Mouse (Mus musculus) MEL (cell line): ENCODE results near the gene Otop3. TPM values are rescaled to one million over a fixed set of nuclear protein-coding genes. Genes with fewer than 3 reads are reported as not detected.

ENCODE experiments used
- DNase-seq: peaks from one replicate; pipeline ENCODE4 v3.0.0; 2011; ENCODE audit warnings: low read depth, low spot score
- H3K27ac ChIP-seq: 2 replicates; pipeline ENCODE4 v1.5.1; 2012; ENCODE audit warnings: low read depth, mild to moderate bottlenecking, control low read depth, low read length, moderate library complexity; ENCODE audit not compliant: control insufficient read depth
- H3K27me3 ChIP-seq, 2 experiments: fragments of 150-350 bp in 1 of 2; sonication (generic) in 1 of 2; 2 replicates each; pipeline ENCODE4 v1.6.1; 2012; ENCODE audit warnings: low read length in 2 of 2, mild to moderate bottlenecking in 2 of 2, improper control_type of control experiment in 1 of 2, moderate library complexity in 1 of 2; ENCODE audit not compliant: insufficient read depth in 2 of 2, control insufficient read depth in 1 of 2
- H3K36me3 ChIP-seq, 2 experiments: 2 replicates each; pipeline ENCODE4 v1.6.1; 2012 to 2014; ENCODE audit warnings: low read length in 2 of 2, improper control_type of control experiment in 1 of 2, inconsistent platforms in 1 of 2, mild to moderate bottlenecking in 1 of 2; ENCODE audit not compliant: insufficient read depth in 2 of 2, control insufficient read depth in 1 of 2
- H3K4me1 ChIP-seq, 2 experiments: fragments of 150-350 bp in 1 of 2; sonication (generic) in 1 of 2; 2 replicates each; pipeline ENCODE4 v1.6.1; 2012; ENCODE audit warnings: low read length in 2 of 2, improper control_type of control experiment in 1 of 2, mild to moderate bottlenecking in 1 of 2; ENCODE audit not compliant: insufficient read depth in 2 of 2, control insufficient read depth in 1 of 2
- H3K4me3 ChIP-seq, 2 experiments: fragments of 150-350 bp in 1 of 2; sonication (generic) in 1 of 2; 2 replicates each; pipeline ENCODE4 v1.5.1; 2012; ENCODE audit warnings: low read depth in 2 of 2, low read length in 2 of 2, mild to moderate bottlenecking in 2 of 2, moderate library complexity in 2 of 2, control low read depth in 1 of 2, improper control_type of control experiment in 1 of 2; ENCODE audit not compliant: control insufficient read depth in 1 of 2, insufficient read depth in 1 of 2
- H3K79me2 ChIP-seq: 2 replicates; pipeline ENCODE4 v1.6.1; 2012; ENCODE audit warnings: mild to moderate bottlenecking, low read length, moderate library complexity; ENCODE audit not compliant: control insufficient read depth, poor library complexity, insufficient read depth
- H3K9ac ChIP-seq: 2 replicates; pipeline ENCODE4 v1.6.1; 2012; ENCODE audit warnings: low read depth, mild to moderate bottlenecking, control low read depth, low read length, moderate library complexity; ENCODE audit not compliant: control insufficient read depth, poor library complexity, severe bottlenecking
- H3K9me3 ChIP-seq: fragments of 150-350 bp; sonication (generic); replicated peaks from 2 replicates; pipeline ENCODE4 v1.6.1; 2012; ENCODE audit warnings: mild to moderate bottlenecking, low read length, improper control_type of control experiment, moderate library complexity; ENCODE audit not compliant: insufficient read depth
- BHLHE40 ChIP-seq: IDR thresholded peaks from 2 replicates; pipeline ENCODE4 v1.6.1; 2012; ENCODE audit warnings: low read depth, mild to moderate bottlenecking, inconsistent platforms, low read length, improper control_type of control experiment, borderline replicate concordance
- CTCF ChIP-seq, 3 experiments: IDR thresholded peaks in 2 of 3; conservative IDR thresholded peaks in 1 of 3; 2 replicates each; pipeline ENCODE4 v1.5.1; 2011 to 2012; ENCODE audit warnings: low read length in 3 of 3, low read depth in 2 of 3, mild to moderate bottlenecking in 2 of 3, improper control_type of control experiment in 1 of 3, inconsistent platforms in 1 of 3, mixed read lengths in 1 of 3, moderate library complexity in 1 of 3; ENCODE audit not compliant: control insufficient read depth in 1 of 3, insufficient read depth in 1 of 3, poor library complexity in 1 of 3, severe bottlenecking in 1 of 3
- E2F4 ChIP-seq: IDR thresholded peaks from 2 replicates; pipeline ENCODE4 v1.6.1; 2011; ENCODE audit warnings: low read depth, low read length, improper control_type of control experiment, borderline replicate concordance
- ELF1 ChIP-seq: IDR thresholded peaks from 2 replicates; pipeline ENCODE4 v1.6.1; 2014; ENCODE audit warnings: low read depth, mild to moderate bottlenecking, inconsistent platforms, low read length, improper control_type of control experiment, moderate library complexity
- GATA1 ChIP-seq: IDR thresholded peaks from 2 replicates; pipeline ENCODE4 v1.6.1; 2011; ENCODE audit warnings: low read depth, low read length, improper control_type of control experiment
- HCFC1 ChIP-seq: IDR thresholded peaks from 2 replicates; pipeline ENCODE4 v1.6.1; 2012; ENCODE audit warnings: low read depth, mild to moderate bottlenecking, inconsistent platforms, low read length, improper control_type of control experiment, moderate library complexity
- JUND ChIP-seq: IDR thresholded peaks from 2 replicates; pipeline ENCODE4 v1.6.1; 2011; ENCODE audit warnings: low read depth, mild to moderate bottlenecking, improper control_type of control experiment, low read length
- KAT2A ChIP-seq: conservative IDR thresholded peaks from 2 replicates; pipeline ENCODE4 v1.6.1; 2012; ENCODE audit warnings: low read depth, low read length, improper control_type of control experiment, inconsistent platforms
- MAX ChIP-seq: IDR thresholded peaks from 2 replicates; pipeline ENCODE4 v1.6.1; 2011; ENCODE audit warnings: low read length, improper control_type of control experiment
- MAZ ChIP-seq: IDR thresholded peaks from 2 replicates; pipeline ENCODE4 v1.6.1; 2012; ENCODE audit warnings: low read depth, mild to moderate bottlenecking, inconsistent platforms, low read length, improper control_type of control experiment
- MXI1 ChIP-seq: IDR thresholded peaks from 2 replicates; pipeline ENCODE4 v1.6.1; 2011; ENCODE audit warnings: mild to moderate bottlenecking, low read depth, low read length, improper control_type of control experiment
- MYB ChIP-seq: IDR thresholded peaks from 2 replicates; pipeline ENCODE4 v1.6.1; 2011; ENCODE audit warnings: mild to moderate bottlenecking, low read depth, low read length, improper control_type of control experiment
- MYC ChIP-seq: IDR thresholded peaks from 2 replicates; pipeline ENCODE4 v1.6.1; 2011; ENCODE audit warnings: low read depth, mild to moderate bottlenecking, low read length, improper control_type of control experiment, moderate library complexity
- NRF1 ChIP-seq: IDR thresholded peaks from 2 replicates; pipeline ENCODE4 v1.6.1; 2014; ENCODE audit warnings: low read depth, mild to moderate bottlenecking, inconsistent platforms, low read length, improper control_type of control experiment, moderate library complexity; ENCODE audit not compliant: poor library complexity, insufficient read depth, severe bottlenecking
- POLR2AphosphoS2 ChIP-seq: IDR thresholded peaks from 2 replicates; pipeline ENCODE4 v1.6.1; 2011; ENCODE audit warnings: low read length, improper control_type of control experiment
- POLR2AphosphoS5 ChIP-seq: IDR thresholded peaks from 2 replicates; pipeline ENCODE4 v1.6.1; 2012; ENCODE audit warnings: low read depth, borderline replicate concordance, mild to moderate bottlenecking, inconsistent platforms, low read length, moderate library complexity, mixed read lengths
- RAD21 ChIP-seq: IDR thresholded peaks from 2 replicates; pipeline ENCODE4 v1.6.1; 2011; ENCODE audit warnings: mild to moderate bottlenecking, low read depth, low read length, improper control_type of control experiment
- RCOR1 ChIP-seq: IDR thresholded peaks from 2 replicates; pipeline ENCODE4 v1.6.1; 2012; ENCODE audit warnings: low read depth, mild to moderate bottlenecking, inconsistent platforms, low read length, improper control_type of control experiment
- SIN3A ChIP-seq: IDR thresholded peaks from 2 replicates; pipeline ENCODE4 v1.6.1; 2012; ENCODE audit warnings: low read length, improper control_type of control experiment, inconsistent platforms
- SMC3 ChIP-seq: IDR thresholded peaks from 2 replicates; pipeline ENCODE4 v1.6.1; 2011; ENCODE audit warnings: low read depth, low read length, improper control_type of control experiment
- TAL1 ChIP-seq: IDR thresholded peaks from 2 replicates; pipeline ENCODE4 v1.6.1; 2012; ENCODE audit warnings: mild to moderate bottlenecking, inconsistent platforms, low read length, moderate library complexity, mixed read lengths
- TBP ChIP-seq: IDR thresholded peaks from 2 replicates; pipeline ENCODE4 v1.8.0; 2011; ENCODE audit warnings: low read depth, low read length, improper control_type of control experiment
- TCF12 ChIP-seq: IDR thresholded peaks from 2 replicates; pipeline ENCODE4 v1.6.1; 2014; ENCODE audit warnings: low read depth, mild to moderate bottlenecking, inconsistent platforms, low read length, improper control_type of control experiment, moderate library complexity
- UBTF ChIP-seq: IDR thresholded peaks from 2 replicates; pipeline ENCODE4 v1.6.1; 2012; ENCODE audit warnings: low read depth, mild to moderate bottlenecking, inconsistent platforms, low read length, improper control_type of control experiment, moderate library complexity, borderline replicate concordance; ENCODE audit not compliant: insufficient read depth
- USF2 ChIP-seq, 2 experiments: IDR thresholded peaks; 2 replicates each; pipeline ENCODE4 v1.6.1; 2011 to 2012; ENCODE audit warnings: improper control_type of control experiment in 2 of 2, low read length in 2 of 2, borderline replicate concordance in 1 of 2, inconsistent platforms in 1 of 2, low read depth in 1 of 2, mild to moderate bottlenecking in 1 of 2; ENCODE audit not compliant: insufficient read depth in 1 of 2
- ZC3H11A ChIP-seq: IDR thresholded peaks from 2 replicates; pipeline ENCODE4 v1.6.1; 2012; ENCODE audit warnings: low read depth, mild to moderate bottlenecking, inconsistent platforms, low read length, improper control_type of control experiment
- ZKSCAN1 ChIP-seq: IDR thresholded peaks from 2 replicates; pipeline ENCODE4 v1.6.1; 2012; ENCODE audit warnings: low read depth, mild to moderate bottlenecking, inconsistent platforms, low read length, improper control_type of control experiment, moderate library complexity
- polyA plus RNA-seq, 2 experiments: library from polyadenylated mRNA; stranded (reverse) in 1 of 2; unstranded in 1 of 2; fragments of >175 nt in 1 of 2; fragments of >200 nt in 1 of 2; gene quantifications; 2 replicates each; pipeline versions ENCODE4 v1.2.1 to v1.2.4; 2012; ENCODE audit warnings: low replicate concordance in 2 of 2, low read depth in 1 of 2; ENCODE audit not compliant: insufficient read length in 2 of 2, insufficient read depth in 1 of 2, missing spikeins in 1 of 2
- total RNA-seq: library from RNA; depleted of rRNA; stranded (reverse); fragments of 300-350 nt; gene quantifications from 2 replicates; pipeline ENCODE4 v1.2.3, GENCODE M21; 2012

Gene Otop3
- total and polyA plus RNA-seq, 3 experiments: not detected

DNA sequence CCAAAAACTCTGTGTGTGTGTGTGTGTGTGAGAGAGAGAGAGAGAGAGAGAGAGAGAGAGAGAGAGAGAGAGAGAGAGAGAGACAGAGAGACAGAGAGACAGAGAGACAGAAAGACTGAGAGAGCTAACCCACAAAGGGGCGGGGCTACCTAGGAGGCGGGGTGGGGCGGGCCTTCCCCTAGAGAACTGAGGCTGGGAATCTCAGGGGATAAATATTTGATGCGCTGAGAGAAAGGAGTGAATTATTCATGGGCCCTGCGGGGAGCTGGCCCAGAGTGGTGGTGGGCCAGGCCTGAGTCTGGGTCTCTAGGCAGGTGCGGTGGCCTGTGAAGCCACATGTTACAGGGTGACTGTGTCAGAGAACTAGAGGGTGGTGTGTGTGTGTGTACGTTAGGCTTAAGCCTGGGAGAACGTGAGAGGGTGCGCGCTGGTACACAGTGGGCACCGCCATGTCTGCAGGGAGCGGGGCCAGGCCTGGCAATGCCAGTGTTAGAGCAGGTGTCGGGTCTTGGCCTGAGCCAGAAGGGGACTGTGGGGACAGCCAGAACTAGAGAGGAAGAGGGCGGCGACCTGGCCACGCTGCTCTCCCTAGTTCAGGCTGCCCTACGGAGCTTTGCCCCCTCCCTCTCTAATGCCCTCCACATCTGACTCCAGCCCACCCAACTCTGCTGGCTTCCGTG, 14.7 kb upstream of the Otop3 start:
- Histone ChIP-seq H3K4me3 (no peak overlapping the region), H3K4me1 (no peaks in the 10 kb centered on the region), H3K9ac (no peak overlapping the region), H3K36me3 (no peaks in the 10 kb centered on the region), H3K27ac (no peak overlapping the region), H3K27me3 (peaks cover 3 to 11% of the 10 kb centered on the region in 2 experiments; a peak in 3 of 4 replicates), H3K79me2 (no peaks in the 10 kb centered on the region), H3K9me3 (no peaks in the 10 kb centered on the region)
- no peak for TF ChIP-seq RCOR1
- TF ChIP-seq MAZ: no peak
- TF ChIP-seq RAD21: no peak
- no peak for TF ChIP-seq TCF12
- no peak for TF ChIP-seq POLR2AphosphoS2
- no peak for TF ChIP-seq E2F4
- no peak for TF ChIP-seq JUND
- TF ChIP-seq GATA1: no peak
- TF ChIP-seq KAT2A: no peak
- no peak for TF ChIP-seq NRF1
- TF ChIP-seq BHLHE40: no peak
- TF ChIP-seq MAX: no peak
- TF ChIP-seq UBTF: no peak
- TF ChIP-seq MXI1: no peak
- TF ChIP-seq MYB: no peak
- TF ChIP-seq ZKSCAN1: no peak
- peak; percentile 27 for DNase-seq

DNA sequence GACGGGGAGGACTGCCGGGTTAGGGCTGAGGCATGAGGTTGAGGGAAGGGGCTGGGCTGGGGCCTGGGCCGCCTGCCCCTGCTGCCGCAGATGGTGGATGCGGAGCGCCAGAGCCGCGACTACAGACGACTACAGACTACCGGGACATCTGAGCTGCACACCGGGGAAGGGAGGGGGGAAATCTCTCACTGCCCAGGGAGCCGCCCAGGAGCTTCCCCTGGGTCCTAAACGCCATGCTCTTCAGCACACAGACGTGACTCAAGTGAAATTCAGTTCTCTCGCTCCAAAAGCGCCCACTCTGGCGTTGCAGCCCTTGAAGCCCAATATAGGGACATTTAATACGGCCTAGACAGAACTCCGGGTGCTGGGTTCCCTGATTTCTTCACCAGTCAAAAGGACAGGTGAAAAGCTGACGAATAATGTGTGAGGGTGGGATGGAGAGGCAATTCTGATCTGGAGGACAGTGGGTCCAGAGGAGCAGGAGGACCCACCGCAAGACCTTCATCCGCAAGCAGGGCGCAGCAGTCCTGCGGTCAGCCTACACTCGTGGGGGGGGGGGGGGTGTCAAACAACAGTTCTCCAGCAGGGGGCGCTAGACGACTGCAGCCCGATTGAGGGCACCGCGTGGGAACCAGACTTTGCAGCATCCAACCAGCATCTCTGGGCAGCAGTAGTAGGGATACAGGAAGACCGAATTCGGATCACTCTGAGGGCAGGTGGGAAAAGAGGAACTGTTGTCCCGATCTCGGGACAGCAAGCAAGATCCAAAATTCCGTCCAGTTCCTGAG, 12.4 kb upstream of the Otop3 start, which contains the start of gene Ush1g:
Gene Ush1g, minus strand, starts transcription at position 136 of the 788 bp plus-strand sequence.
- Histone ChIP-seq H3K79me2 (no peaks in the 10 kb centered on the region), H3K4me1 (no peaks in the 10 kb centered on the region), H3K36me3 (no peaks in the 10 kb centered on the region), H3K27me3 (peaks cover 2 to 4% of the 10 kb centered on the region in 2 experiments; a peak in 3 of 4 replicates), H3K4me3 (no peak within 1 kb of the TSS), H3K9ac (no peak within 1 kb of the TSS), H3K27ac (no peak within 1 kb of the TSS), H3K9me3 (no peaks in the 10 kb centered on the region)
- peak; percentile 68 for DNase-seq
- TF ChIP-seq ZC3H11A (peak; percentile 59), ELF1 (no peak), CTCF (IDR thresholded peaks at IDR 0.05 in 2 of 3, conservative IDR thresholded peaks at IDR 0.05 in 1 of 3; ENCODE audit: control insufficient read depth in 1 of 3, insufficient read depth in 1 of 3, low read depth in 2 of 3, low read length in 3 of 3, poor library complexity in 1 of 3, severe bottlenecking in 1 of 3) (peak; percentile 74 to 96 (median 91)), TBP (no peak), RAD21 (peak; percentile 85), TAL1 (no peak), SIN3A (no peak), MYC (0 out of 2 replicates have a peak, but pooled peaks have one; percentile 37), USF2 (IDR thresholded peaks at IDR 0.05; ENCODE audit: borderline replicate concordance in 1 of 2, insufficient read depth in 1 of 2, low read depth in 1 of 2, low read length in 2 of 2) (no peak), HCFC1 (no peak), MXI1 (no peak), SMC3 (peak; percentile 78), MAZ (peak; percentile 82; the same call in 1 of the 2 replicates), POLR2AphosphoS5 (no peak)
